Mouse (Mus musculus) right cerebral cortex, postnatal 25 days (tissue): ENCODE data around the gene Ikzf1.

Experiments used
- DNase-seq: peaks from one replicate; pipeline ENCODE4 v3.0.0; 2022

Gene Ikzf1

DNA sequence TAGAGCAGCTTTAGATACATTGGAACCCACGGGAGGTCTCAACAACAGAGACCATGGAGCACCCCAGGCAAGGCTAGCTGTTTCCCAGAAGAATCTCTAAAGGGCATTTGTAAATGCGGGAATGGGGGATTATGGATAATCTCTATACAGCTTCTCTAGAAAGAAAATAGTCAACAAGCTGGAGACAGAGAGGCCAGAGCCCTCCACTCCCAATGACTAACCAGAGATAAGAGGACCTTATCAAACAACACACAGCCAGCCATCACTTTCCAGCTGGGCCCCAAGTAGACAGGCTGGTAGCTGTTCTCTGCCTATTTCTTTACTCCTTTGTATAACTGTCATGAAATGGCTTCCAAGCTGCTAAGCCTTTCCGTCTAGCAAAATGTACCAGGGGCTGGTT lies 130.9 kb downstream of the Ikzf1 start:
- no peak for DNase-seq

DNA sequence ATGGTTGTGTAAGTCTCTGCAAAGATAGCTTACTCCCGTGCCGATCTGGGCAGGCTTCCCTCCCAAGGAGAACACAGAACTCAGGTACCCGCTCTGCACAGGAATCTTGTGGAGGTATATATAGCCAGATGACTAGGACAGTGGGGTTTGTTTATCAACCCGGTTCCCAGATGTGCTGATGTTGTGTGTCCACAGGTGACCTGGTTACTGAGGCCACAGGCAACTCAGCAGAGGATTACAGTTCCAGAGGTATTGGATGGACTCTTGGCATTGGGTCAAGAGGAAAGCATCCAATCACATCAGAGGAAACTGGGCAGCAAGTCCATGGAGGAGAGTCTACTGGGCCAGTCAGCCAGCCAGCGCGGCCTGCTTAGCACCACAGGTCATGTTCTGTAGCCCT lies 134.0 kb downstream of the Ikzf1 start:
- DNase-seq: no peak

DNA sequence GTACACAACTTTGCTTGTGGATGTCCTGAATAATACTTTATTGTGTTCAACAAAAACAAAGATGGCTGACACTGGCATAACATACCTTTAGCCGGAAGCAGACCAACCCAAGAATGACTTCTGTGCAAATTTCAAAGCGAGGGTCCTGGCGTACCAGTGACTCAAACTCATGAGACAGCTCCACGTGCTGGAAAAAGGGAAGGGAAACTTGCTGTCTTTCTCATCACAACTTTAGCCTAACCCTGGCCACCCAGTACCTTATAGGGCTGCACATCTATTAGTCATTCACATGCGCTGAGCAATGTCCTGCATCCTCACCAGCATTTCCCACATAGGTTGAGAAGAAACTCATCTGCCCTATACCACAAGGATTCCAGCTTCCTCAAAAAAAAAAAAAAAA lies 134.4 kb downstream of the Ikzf1 start:
- no peak for DNase-seq

DNA sequence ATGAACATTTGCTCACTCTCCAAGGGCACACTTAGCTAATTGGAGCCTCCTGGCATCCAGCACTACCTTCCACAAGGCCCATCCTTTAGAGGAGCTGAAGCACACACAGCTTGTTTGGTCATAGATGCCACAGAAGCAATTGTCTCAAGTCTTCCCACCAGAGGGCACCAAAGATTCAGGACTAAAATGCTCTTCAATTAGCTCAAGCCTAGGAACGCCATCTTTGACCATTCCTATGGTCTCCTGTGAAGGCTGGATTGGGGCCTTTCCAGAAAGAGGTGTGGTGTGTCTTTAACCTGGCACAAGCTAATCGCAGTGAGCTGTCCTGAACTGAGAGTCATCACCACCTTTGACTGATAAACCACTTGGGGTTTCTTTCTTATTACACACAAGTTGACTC lies 135.4 kb downstream of the Ikzf1 start:
- DNase-seq: peak; percentile 62

DNA sequence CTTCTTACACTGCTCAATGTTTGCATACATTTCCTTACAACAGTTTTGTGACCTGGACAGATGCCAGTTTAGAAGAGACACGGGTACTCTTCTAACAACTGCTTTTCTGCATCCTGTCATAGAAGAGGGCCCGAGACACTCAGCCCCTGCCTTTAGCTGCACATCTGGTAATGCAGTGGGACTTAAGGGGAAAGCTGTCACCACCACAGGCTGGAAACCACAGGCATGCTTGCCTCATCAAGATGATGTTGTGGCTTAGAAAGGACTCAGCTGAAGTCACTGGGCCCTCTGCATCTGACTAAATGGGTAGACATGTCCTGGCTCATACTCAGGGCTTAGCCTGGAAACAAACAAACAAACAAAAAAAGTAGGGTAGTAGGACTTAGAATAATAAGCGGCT lies 135.9 kb downstream of the Ikzf1 start:
- DNase-seq: no peak

DNA sequence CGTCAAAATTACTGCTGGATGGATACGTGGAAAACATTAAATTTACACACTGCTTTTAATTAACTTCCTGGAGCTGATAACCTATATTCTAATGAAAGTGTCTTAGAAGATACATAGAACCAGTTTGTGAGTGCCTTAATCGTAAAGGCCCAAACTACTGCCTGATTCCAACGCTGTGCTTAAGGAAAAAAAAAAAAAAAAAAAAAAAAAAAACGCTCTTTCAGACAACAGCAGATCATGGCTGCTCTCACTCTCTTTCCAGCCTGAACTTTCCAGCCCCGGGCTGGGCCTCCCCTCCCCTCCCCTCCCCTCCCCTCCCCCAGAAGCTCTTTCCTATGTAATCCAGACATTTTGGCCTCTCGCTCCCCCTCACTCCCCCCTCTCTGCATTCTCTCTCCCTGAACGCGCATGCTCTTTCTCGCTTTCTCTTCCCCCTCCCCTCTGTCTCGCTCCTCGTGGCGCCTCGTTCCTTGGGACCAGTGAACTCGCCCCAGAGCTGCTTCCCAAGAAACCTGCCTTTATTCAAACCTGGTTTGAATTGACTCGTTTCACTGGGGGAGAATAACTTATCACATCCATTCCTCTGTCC lies 136.7 kb downstream of the Ikzf1 start:
- no peak for DNase-seq
